ENCODE assay signal across 10 mouse cellular contexts in the genomic region with DNA sequence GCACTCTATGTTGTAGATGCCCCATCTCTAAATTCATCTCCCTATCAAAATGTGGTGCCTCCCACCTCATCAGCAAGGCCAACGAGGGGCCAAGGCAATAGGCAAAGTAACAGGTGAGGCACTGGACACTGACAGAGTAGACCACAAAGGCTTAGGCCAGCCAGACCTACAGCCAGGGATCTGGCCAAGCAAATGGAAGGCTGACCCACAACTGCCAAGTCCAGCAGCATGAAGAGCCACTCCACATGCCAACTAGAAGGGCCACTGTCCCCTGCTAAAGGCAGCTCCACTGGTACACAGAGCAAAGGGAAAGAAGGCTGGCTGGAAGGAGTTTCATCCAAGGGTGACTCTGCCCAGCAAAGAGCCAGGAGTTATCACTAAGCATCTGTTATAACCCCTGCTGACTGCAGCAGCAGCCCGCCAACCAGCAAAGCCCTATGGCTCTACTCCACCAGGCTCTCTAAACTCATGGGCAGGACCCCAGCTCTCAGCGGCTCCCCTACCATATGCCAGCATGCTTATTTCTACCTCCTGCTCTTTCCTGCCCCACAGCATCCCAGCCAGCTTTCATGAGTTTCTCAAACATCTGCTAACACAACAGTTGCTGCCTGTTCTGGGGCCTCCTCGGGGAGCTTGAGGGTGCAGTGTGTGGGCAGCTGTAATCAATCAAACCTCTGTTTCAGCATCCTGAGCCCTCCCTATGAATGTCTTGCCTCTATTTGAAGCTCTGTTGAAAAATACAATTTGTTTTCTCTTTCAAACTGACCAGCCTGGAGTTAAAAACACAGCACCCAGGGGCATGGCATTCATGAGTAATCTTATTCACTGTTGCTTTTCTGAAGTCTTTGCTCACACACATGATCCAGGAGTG. TPM values are rescaled to one million over a fixed set of nuclear protein-coding genes. Genes with fewer than 3 reads are reported as not detected.
DNase-seq lines count a peak whose midpoint lies in the region; ATAC-seq and TF ChIP-seq lines count a peak whose summit lies in the region.
"Had no signal": no experiment of that assay in that cellular context is flagged by ENCODE, and none has a peak within 500 bp of the region (broad histone marks: within the 10 kb centered on the region; RNA-seq: fewer than 3 reads in every experiment).

No protein-coding gene starts in this region.

- no peak for TF ChIP-seq POLR2A in limb, embryonic 14.5 days (IDR thresholded peaks at IDR 0.05; ENCODE audit: borderline replicate concordance, extremely low read depth, insufficient read depth, insufficient read length)

- no peak overlapping the region for H3K4me2 ChIP-seq in forebrain, embryonic 15.5 days (replicated peaks)
- H3K4me2 ChIP-seq in limb, embryonic 14.5 days (replicated peaks; ENCODE audit: low read depth, low read length, severe bottlenecking): no peak overlapping the region

- H3K27ac ChIP-seq in forebrain, embryonic 15.5 days (replicated peaks): peak overlapping the region; percentile 55
- peak overlapping the region; percentile 83 for H3K27ac ChIP-seq in limb, embryonic 14.5 days (replicated peaks; ENCODE audit: low read depth, low read length)

- H3K4me3 ChIP-seq in forebrain, embryonic 15.5 days: no peak overlapping the region
- H3K4me3 ChIP-seq in limb, embryonic 14.5 days (replicated peaks; ENCODE audit: low read length): no peak overlapping the region

- no peak overlapping the region for H3K9ac ChIP-seq in forebrain, embryonic 15.5 days (replicated peaks)
- no peak overlapping the region for H3K9ac ChIP-seq in limb, embryonic 14.5 days (ENCODE audit: low read depth, low read length, severe bottlenecking)

- peak; percentile 57 for DNase-seq in gastrocnemius, postnatal 25 days
- no peak for DNase-seq in gastrocnemius, adult 8-10 months (ENCODE audit: low spot score in 2 of 2)
- peak; percentile 26 for DNase-seq in adipocyte (ENCODE audit: low spot score)
- peak; percentile 54 for DNase-seq in limb, embryonic 14.5 days (ENCODE audit: low spot score)
- no peak for DNase-seq in adrenal gland, postnatal 4 days (ENCODE audit: low spot score in 2 of 2)
- no peak for DNase-seq in left cerebral cortex, postnatal 36 days (ENCODE audit: low spot score in 2 of 2)
- no peak for DNase-seq in layer of hippocampus, adult 9-10 months (ENCODE audit: low spot score)

- no peaks in the 10 kb centered on the region for H3K9me3 ChIP-seq in forebrain, embryonic 15.5 days
- no peaks in the 10 kb centered on the region for H3K9me3 ChIP-seq in limb, embryonic 14.5 days (ENCODE audit: control insufficient read depth, low read length)

- WGBS in forebrain, embryonic 15.5 days: 54% methylated on average over 4 of the region's 4 CpGs
- WGBS in limb, embryonic 14.5 days: 31% methylated on average over 4 of the region's 4 CpGs

- H3K36me3 ChIP-seq in forebrain, embryonic 15.5 days: peaks cover 8% of the 10 kb centered on the region
- peaks cover 17% of the 10 kb centered on the region for H3K36me3 ChIP-seq in limb, embryonic 14.5 days (ENCODE audit: control insufficient read depth, insufficient read depth, low read length)

- intact Hi-C loops in left cerebral cortex, postnatal 36 days (cut with DNase I): no loop called here

- peak; percentile 53 for ATAC-seq in forebrain, embryonic 15.5 days (replicated peaks)
- ATAC-seq in limb, embryonic 14.5 days (ENCODE audit: low FRiP score, low read depth): peak; percentile 70
- ATAC-seq: inflammation-experienced regulatory T-cells, adult 6 months had no signal

- peaks cover 18% of the 10 kb centered on the region for H3K4me1 ChIP-seq in forebrain, embryonic 15.5 days
- peaks cover 28% of the 10 kb centered on the region for H3K4me1 ChIP-seq in limb, embryonic 14.5 days (ENCODE audit: control insufficient read depth, insufficient read depth, low read length)

- no peaks in the 10 kb centered on the region for H3K27me3 ChIP-seq in forebrain, embryonic 15.5 days
- no peaks in the 10 kb centered on the region for H3K27me3 ChIP-seq in limb, embryonic 14.5 days (ENCODE audit: control insufficient read depth, insufficient read depth, low read length)
- H3K27me3 ChIP-seq: CH12.LX had no signal

RNA-seq across cellular contexts. Expression of a gene that starts 59.9 kb away (rescaled TPM):
- total RNA-seq in gastrocnemius, postnatal 25 days (2021): 10 to 100 TPM; 17.0 to 19.0 TPM
- total RNA-seq in gastrocnemius, adult 8-10 months (2022): 10 to 100 TPM; 17.4 to 31.8 (median 21.1) TPM
- 27.8 and 34.8 TPM in 2 replicates for polyA plus RNA-seq in forebrain, embryonic 15.5 days (2015; fragmentation: Nextera tagmentation; extraction: Ambion mirVana)
- polyA plus RNA-seq in limb, embryonic 14.5 days (2012; rRNA removed): 15.1 and 17.3 TPM in 2 replicates
- 20.8 and 25.0 TPM in 2 replicates for polyA plus RNA-seq in limb, embryonic 14.5 days (2014; fragmentation: Nextera tagmentation; extraction: Ambion mirVana)
- 10 to 100 TPM; 69.7 to 74.4 TPM for total RNA-seq in adrenal gland, postnatal 4 days (2021)
- 10 to 100 TPM; 50.9 to 61.0 TPM for total RNA-seq in left cerebral cortex, postnatal 36 days (2021)

Comparison
In these comparisons a context has a peak if more than half of its experiments do, and no peak if none do; other contexts are left out.
1. DNase-seq: peak in gastrocnemius, postnatal 25 days (single experiment), adipocyte (single experiment) and limb, embryonic 14.5 days (single experiment); none in gastrocnemius, adult 8-10 months (0 of 2), adrenal gland, postnatal 4 days (0 of 2), left cerebral cortex, postnatal 36 days (0 of 2) and layer of hippocampus, adult 9-10 months (single experiment).